Mouse (Mus musculus) hindbrain, embryonic 16.5 days (tissue): ENCODE results near the gene Poc1b. TPM values are rescaled to one million over a fixed set of nuclear protein-coding genes. Genes with fewer than 3 reads are reported as not detected.
A peak's percentile ranks its signal among the peaks of the same experiment; 100 is the strongest.

Experiments
- ATAC-seq: fragments of 200-750 bp; cut with Nextera tagmentation; 2 replicates; pipeline ENCODE4 v1.8.0; 2017; ENCODE audit warnings: moderate TSS enrichment, moderate library complexity
- H3K27ac ChIP-seq: fragments of 300-500 bp; sonication (generic); 2 replicates; pipeline ENCODE4 v1.5.1; 2014; ENCODE audit warnings: low read depth, mild to moderate bottlenecking, control low read depth, low read length, moderate library complexity
- H3K27me3 ChIP-seq: fragments of 300-500 bp; sonication (generic); replicated peaks from 2 replicates; pipeline ENCODE4 v1.6.1; 2014; ENCODE audit warnings: low read length; ENCODE audit not compliant: control insufficient read depth, insufficient read depth
- H3K36me3 ChIP-seq: fragments of 300-500 bp; sonication (generic); 2 replicates; pipeline ENCODE4 v1.6.1; 2014; ENCODE audit warnings: mild to moderate bottlenecking, low read length, moderate library complexity, mixed read lengths; ENCODE audit not compliant: control insufficient read depth, insufficient read depth
- H3K4me1 ChIP-seq: fragments of 300-500 bp; sonication (generic); 2 replicates; pipeline ENCODE4 v1.6.1; 2014; ENCODE audit warnings: low read depth, low read length; ENCODE audit not compliant: control insufficient read depth, insufficient read depth
- H3K4me2 ChIP-seq: fragments of 300-500 bp; sonication (generic); 2 replicates; pipeline ENCODE4 v1.6.1; 2014; ENCODE audit warnings: mild to moderate bottlenecking, low read length, control low read depth, moderate library complexity
- H3K4me3 ChIP-seq: fragments of 300-500 bp; sonication (generic); 2 replicates; pipeline ENCODE4 v1.5.1; 2014; ENCODE audit warnings: mild to moderate bottlenecking, low read length, control low read depth, moderate library complexity
- H3K9ac ChIP-seq: fragments of 300-500 bp; sonication (generic); 2 replicates; pipeline ENCODE4 v1.6.1; 2014; ENCODE audit warnings: low read depth, mild to moderate bottlenecking, control low read depth, low read length, moderate library complexity
- H3K9me3 ChIP-seq: fragments of 300-500 bp; sonication (generic); 2 replicates; pipeline ENCODE4 v1.6.1; 2014; ENCODE audit warnings: mild to moderate bottlenecking, low read length, moderate library complexity; ENCODE audit not compliant: control insufficient read depth
- WGBS: fragments of 180-500 bp; shearing (Covaris S2); extraction: QIAGEN DNeasy Blood & Tissue Kit; methylation state at CpG from one replicate; pipeline ENCODE4 v1.1.7; 2014; 5-methylcytosine and 5-hydroxymethylcytosine counted together
- polyA plus RNA-seq: library from polyadenylated mRNA; unstranded; fragments of >200 nt; fragmentation: Nextera tagmentation; extraction: Ambion mirVana; gene quantifications from 2 replicates; pipeline ENCODE4 v1.2.1, GENCODE M21; 2015

The Poc1b gene
- polyA plus RNA-seq, 1 experiment from 2014 or later: 9.1 TPM

DNA sequence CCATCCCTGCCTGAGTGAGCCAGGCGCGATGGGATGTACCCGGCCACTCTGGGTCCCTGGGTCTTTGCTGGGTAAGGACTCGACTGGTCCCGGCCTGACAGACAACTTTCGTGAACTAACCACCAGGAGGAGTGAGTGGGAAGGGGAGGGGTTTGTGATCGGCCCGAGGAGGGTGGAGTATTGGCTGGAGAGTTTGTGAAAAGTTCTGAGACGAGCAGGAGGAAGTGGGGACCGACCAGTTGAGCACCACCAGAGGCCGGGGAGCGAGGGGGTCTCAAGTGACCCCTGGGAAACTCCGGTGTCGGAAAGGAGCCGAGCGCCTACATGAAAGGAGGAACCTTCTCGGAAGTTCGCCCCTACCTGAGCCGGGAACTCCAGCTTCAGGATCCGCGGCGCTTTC is 1.1 kb downstream of the Poc1b start, which contains the start of gene Galnt4:
TSS of gene Galnt4 (plus strand) at position 196 of the 400 bp plus-strand sequence.
- peak within 1 kb of the TSS; percentile 73 for H3K9ac ChIP-seq
- H3K27me3 ChIP-seq: no peaks in the 10 kb centered on the region
- WGBS: under 1% methylated on average over 22 of the region's 22 CpGs
- H3K27ac ChIP-seq: peak within 1 kb of the TSS; percentile 81
- H3K4me3 ChIP-seq: peak within 1 kb of the TSS; percentile 58
- ATAC-seq: peak; percentile 77
- H3K36me3 ChIP-seq: peaks cover 12% of the 10 kb centered on the region
- H3K4me1 ChIP-seq: peaks cover 19% of the 10 kb centered on the region
- H3K4me2 ChIP-seq: peak within 1 kb of the TSS; percentile 93
- no peaks in the 10 kb centered on the region for H3K9me3 ChIP-seq

DNA sequence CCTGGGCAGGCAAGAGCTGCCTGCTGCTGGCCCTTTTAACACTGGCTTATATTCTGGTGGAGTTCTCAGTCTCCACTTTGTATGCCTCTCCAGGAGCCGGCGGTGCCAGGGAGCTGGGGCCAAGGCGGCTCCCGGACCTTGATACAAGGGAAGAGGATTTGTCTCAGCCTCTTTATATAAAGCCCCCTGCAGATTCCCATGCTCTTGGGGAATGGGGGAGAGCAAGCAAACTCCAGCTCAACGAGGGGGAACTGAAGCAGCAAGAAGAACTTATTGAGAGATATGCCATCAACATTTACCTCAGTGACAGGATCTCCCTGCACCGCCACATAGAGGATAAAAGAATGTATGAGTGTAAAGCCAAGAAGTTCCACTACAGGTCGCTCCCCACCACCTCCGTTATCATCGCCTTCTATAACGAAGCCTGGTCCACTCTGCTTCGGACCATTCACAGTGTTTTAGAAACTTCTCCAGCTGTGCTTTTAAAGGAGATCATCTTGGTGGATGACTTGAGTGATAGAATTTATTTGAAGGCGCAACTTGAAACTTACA is 1.7 kb downstream of the Poc1b start:
- peak overlapping the region; percentile 73 for H3K9ac ChIP-seq
- no peak overlapping the region for H3K27ac ChIP-seq
- no peaks in the 10 kb centered on the region for H3K27me3 ChIP-seq
- peak overlapping the region; percentile 93 for H3K4me2 ChIP-seq
- ATAC-seq: peak; percentile 18
- H3K4me1 ChIP-seq: peaks cover 19% of the 10 kb centered on the region
- no peaks in the 10 kb centered on the region for H3K9me3 ChIP-seq
- H3K4me3 ChIP-seq: peak overlapping the region; percentile 58
- peaks cover 12% of the 10 kb centered on the region for H3K36me3 ChIP-seq
- WGBS: 33% methylated on average over 12 of the region's 12 CpGs

DNA sequence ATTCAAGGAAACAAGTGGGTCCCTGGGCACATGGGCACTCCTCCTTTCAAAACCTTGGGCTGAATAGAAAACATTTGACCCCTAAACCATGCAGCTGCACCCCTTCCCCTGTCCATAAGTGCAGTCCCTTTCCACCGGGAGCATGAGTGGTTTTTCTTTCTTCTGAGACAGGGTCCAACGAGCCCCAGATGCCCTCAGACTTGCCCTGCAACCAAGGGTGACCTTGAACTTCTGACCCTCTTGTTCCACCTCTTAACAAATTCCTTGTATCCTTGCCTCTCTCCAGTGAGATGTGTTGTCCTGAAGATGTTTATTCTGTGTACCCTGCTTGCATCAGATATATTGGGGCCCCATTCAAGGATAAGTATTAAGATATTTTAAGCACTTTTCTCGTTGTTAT is 6.7 kb downstream of the Poc1b start:
- Histone ChIP-seq H3K27me3 (no peaks in the 10 kb centered on the region), H3K9ac (no peak overlapping the region), H3K4me1 (peaks cover 11% of the 10 kb centered on the region; the same call in 1 of the 2 replicates), H3K27ac (no peak overlapping the region), H3K9me3 (no peaks in the 10 kb centered on the region), H3K36me3 (peaks cover 12% of the 10 kb centered on the region), H3K4me3 (no peak overlapping the region), H3K4me2 (no peak overlapping the region)
- ATAC-seq: no peak
- 46% methylated on average over 3 of the region's 3 CpGs for WGBS

DNA sequence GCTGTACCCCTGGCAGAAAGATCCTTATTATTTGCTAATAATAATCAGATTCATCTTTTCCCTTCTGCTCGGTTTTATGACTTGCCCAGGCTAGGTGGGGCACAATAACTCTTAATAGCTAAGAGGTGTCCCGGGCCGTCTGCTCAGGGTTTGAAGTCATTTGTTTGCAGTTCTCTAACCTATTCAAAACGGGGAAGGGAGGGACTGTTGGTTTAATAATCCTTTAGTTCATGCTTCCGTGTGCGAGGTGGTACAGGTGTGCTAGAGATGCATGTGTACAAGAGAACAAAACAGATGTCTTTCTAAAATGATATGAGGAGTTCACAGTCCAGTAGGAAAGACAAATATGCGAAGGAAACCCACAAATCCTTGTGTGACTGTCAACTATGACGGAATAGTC is 7.5 kb downstream of the Poc1b start:
- Histone ChIP-seq H3K4me3 (no peak overlapping the region), H3K4me2 (no peak overlapping the region), H3K27me3 (no peaks in the 10 kb centered on the region), H3K4me1 (peaks cover 6% of the 10 kb centered on the region; the same call in 1 of the 2 replicates), H3K9me3 (no peaks in the 10 kb centered on the region), H3K9ac (no peak overlapping the region), H3K27ac (no peak overlapping the region), H3K36me3 (peaks cover 9% of the 10 kb centered on the region)
- WGBS: 86% methylated on average over 8 of the region's 8 CpGs
- ATAC-seq: no peak

DNA sequence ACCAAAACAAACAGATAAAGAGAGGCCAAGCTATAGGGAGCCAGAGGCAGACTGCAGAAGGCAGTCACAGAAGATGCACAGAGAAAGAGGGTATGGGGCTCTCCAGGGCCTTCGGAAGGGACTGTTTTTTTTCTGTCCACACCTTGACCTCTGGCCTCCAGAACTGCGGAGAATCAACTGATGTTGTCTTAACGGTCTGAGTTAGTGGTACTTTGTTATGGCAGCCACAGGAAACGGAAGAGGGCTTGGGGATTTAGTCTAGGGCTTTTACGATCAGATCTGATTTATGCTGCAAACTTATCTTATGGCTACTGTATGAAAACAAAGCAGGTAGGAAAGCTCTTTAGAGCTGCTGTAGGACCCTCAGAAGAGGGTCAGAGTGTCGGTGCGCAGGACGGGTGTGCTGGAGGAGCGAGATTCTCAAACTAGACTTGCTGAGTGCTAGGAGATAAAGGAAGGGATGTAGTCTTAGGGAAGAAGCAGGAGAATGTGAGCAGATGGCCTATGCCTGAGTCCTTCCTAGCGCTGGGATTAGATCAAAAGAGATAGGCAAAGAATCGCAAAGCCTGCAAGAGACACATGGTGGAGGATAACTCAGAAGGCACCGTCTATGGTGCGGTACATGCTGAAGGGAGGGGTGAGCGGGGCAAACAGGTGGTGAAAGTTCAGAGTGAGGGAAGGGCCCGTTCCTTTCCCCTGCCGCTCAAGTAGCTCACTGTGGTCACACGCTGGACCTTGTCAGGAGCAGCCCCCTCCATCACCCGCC is 8.8 kb downstream of the Poc1b start:
- no peak for ATAC-seq
- H3K9ac ChIP-seq: no peak overlapping the region

DNA sequence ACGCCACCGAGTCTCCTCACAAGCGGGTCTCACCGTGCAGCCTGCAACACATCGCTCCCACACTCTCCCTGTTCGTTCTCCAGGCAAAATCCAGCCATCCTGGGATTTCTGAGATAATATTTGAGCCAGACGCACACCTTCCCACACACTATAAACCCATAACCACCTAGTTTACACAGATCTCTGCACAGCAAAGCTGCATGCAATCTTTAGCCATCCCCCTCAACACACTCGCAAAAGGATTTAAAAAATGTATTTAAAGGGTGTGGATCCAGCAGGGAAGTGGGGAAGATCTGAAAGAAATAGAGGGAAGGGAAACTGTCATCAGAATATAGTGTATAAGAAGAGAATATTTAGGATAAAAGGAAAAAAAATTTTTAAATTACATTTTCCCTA is 9.4 kb downstream of the Poc1b start:
- WGBS: 77% methylated on average over 8 of the region's 8 CpGs
- no peaks in the 10 kb centered on the region for H3K9me3 ChIP-seq
- no peak overlapping the region for H3K9ac ChIP-seq
- no peak for ATAC-seq
- no peaks in the 10 kb centered on the region for H3K36me3 ChIP-seq
- no peak overlapping the region for H3K4me3 ChIP-seq
- H3K27me3 ChIP-seq: no peaks in the 10 kb centered on the region
- H3K4me1 ChIP-seq: peaks cover 5% of the 10 kb centered on the region; the same call in 1 of the 2 replicates
- no peak overlapping the region for H3K27ac ChIP-seq
- no peak overlapping the region for H3K4me2 ChIP-seq

More for the DNA sequence above, 8.8 kb downstream of the Poc1b start:
- no peak overlapping the region for H3K4me3 ChIP-seq
- 62% methylated on average over 18 of the region's 18 CpGs for WGBS
- H3K36me3 ChIP-seq: no peaks in the 10 kb centered on the region
- no peak overlapping the region for H3K27ac ChIP-seq
- H3K9me3 ChIP-seq: no peaks in the 10 kb centered on the region
- H3K4me1 ChIP-seq: peaks cover 6% of the 10 kb centered on the region; the same call in 1 of the 2 replicates
- no peak overlapping the region for H3K4me2 ChIP-seq
- H3K27me3 ChIP-seq: no peaks in the 10 kb centered on the region

- H3K4me3 ChIP-seq: no peak overlapping the region
- WGBS: 88% methylated on average over 16 of the region's 16 CpGs
- H3K9me3 ChIP-seq: no peaks in the 10 kb centered on the region
- no peak for ATAC-seq
- H3K27ac ChIP-seq: no peak overlapping the region
- H3K27me3 ChIP-seq: no peaks in the 10 kb centered on the region
- no peaks in the 10 kb centered on the region for H3K36me3 ChIP-seq
- H3K4me2 ChIP-seq: no peak overlapping the region
- H3K9ac ChIP-seq: no peak overlapping the region
- H3K4me1 ChIP-seq: 0 out of 2 replicates have a peak, but pooled peaks cover 3% of the 10 kb centered on the region
Measured at GRCm38 (mm10) chr10:99116650-99117615, 10.1 kb downstream of the Poc1b start.

DNA sequence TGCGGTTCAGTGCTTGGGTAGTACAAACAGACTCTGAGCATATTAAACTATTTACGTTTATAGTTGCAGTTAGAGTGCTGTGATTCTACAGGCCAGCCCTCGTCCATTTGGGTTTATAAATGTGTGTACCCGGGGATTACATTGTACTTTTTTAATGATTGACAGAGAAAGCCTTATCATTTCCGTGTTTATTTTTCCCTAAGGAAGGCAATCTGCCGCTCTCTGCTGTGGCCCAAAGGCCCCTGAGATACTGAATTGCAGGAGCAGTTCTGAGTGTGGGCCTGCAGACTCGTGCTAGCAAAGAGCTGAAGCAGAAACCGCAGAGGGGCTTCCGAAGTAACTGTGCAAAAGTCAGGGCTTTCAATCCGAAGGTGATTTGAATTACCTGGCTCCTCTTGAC is 11.0 kb downstream of the Poc1b start:
- Histone ChIP-seq H3K27me3 (no peaks in the 10 kb centered on the region), H3K36me3 (no peaks in the 10 kb centered on the region), H3K27ac (no peak overlapping the region), H3K4me2 (no peak overlapping the region), H3K4me3 (no peak overlapping the region), H3K9me3 (no peaks in the 10 kb centered on the region), H3K9ac (no peak overlapping the region), H3K4me1 (no peaks in the 10 kb centered on the region)
- ATAC-seq: no peak
- 85% methylated on average over 10 of the region's 10 CpGs for whole genome bisulfite sequencing

GRCm38 (mm10) chr10:99118697-99119096 is 11.9 kb downstream of the Poc1b start:
- H3K9ac ChIP-seq: no peak overlapping the region
- H3K4me1 ChIP-seq: no peaks in the 10 kb centered on the region
- H3K4me3 ChIP-seq: no peak overlapping the region
- 92% methylated on average over 6 of the region's 6 CpGs for WGBS
- no peaks in the 10 kb centered on the region for H3K27me3 ChIP-seq
- ATAC-seq: no peak
- no peaks in the 10 kb centered on the region for H3K9me3 ChIP-seq
- H3K27ac ChIP-seq: no peak overlapping the region
- H3K4me2 ChIP-seq: no peak overlapping the region
- no peaks in the 10 kb centered on the region for H3K36me3 ChIP-seq
